Mouse (Mus musculus) heart, postnatal 0 days (tissue): Measurements from ENCODE around the gene Taf1c.

Experiments
- CTCF ChIP-seq: IDR thresholded peaks from 2 replicates; pipeline ENCODE4 v1.5.1; 2016; ENCODE audit warnings: antibody characterized with exemption, control low read depth, low read depth
- EP300 ChIP-seq: IDR thresholded peaks from 2 replicates; pipeline ENCODE4 v1.6.1; 2016; ENCODE audit warnings: antibody characterized with exemption, low read depth

GRCm38 (mm10) chr8:119646846-119647245 is 41.8 kb upstream of the Taf1c start:
- TF ChIP-seq EP300: no peak
- no peak for TF ChIP-seq CTCF
